Comparison of ENCODE assay signal across 22 mouse cellular contexts in the genomic region with DNA sequence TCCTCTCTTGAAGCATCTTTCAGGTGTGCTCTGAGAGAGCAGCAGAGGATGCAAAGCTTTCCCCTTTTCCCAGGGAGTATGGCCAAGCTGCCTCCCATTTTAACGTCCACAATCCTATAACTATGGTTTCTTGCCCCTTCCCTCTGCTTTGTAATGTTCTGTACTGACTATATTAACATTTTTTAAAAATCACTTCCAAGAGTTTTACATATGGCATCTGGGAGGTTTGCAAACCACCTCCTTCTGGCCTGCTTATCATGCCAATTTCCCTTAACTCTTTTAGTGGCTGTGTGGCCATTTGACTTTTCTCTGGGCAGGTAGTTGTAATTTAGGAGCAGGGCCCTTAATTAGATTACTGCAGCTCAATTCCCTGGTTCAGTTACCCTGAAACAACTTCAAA.
A peak's percentile ranks its signal among the peaks of the same experiment; 100 is the strongest.
DNase-seq lines count a peak whose midpoint lies in the region; ATAC-seq lines count a peak whose summit lies in the region.
"Had no signal": no experiment of that assay in that cellular context is flagged by ENCODE, and none has a peak within 500 bp of the region (broad histone marks: within the 10 kb centered on the region; RNA-seq: fewer than 3 reads in every experiment).

No protein-coding gene starts in this region.

- no peaks in the 10 kb centered on the region for H3K9me3 ChIP-seq in hindbrain, embryonic 15.5 days
- no peaks in the 10 kb centered on the region for H3K9me3 ChIP-seq in midbrain, embryonic 15.5 days
- H3K9me3 ChIP-seq: embryonic facial prominence, embryonic 13.5 days; heart, embryonic 15.5 days; limb, embryonic 12.5 days; liver, embryonic 12.5 days; megakaryocyte, embryonic 14.5 days had no signal

- no peak for ATAC-seq in hindbrain, embryonic 15.5 days (ENCODE audit: low FRiP score, low read depth)
- no peak for ATAC-seq in midbrain, embryonic 15.5 days (replicated peaks)
- ATAC-seq: intestine, embryonic 16.5 days; liver, embryonic 12.5 days had no signal

- no peak overlapping the region for H3K9ac ChIP-seq in hindbrain, embryonic 15.5 days
- H3K9ac ChIP-seq in midbrain, embryonic 15.5 days: no peak overlapping the region
- H3K9ac ChIP-seq: embryonic facial prominence, embryonic 13.5 days; heart, embryonic 15.5 days; limb, embryonic 12.5 days; liver, embryonic 12.5 days had no signal

- no peak overlapping the region for H3K4me3 ChIP-seq in hindbrain, embryonic 15.5 days
- H3K4me3 ChIP-seq in midbrain, embryonic 15.5 days: no peak overlapping the region
- H3K4me3 ChIP-seq: embryonic facial prominence, embryonic 13.5 days; heart, adult 2 months; heart, embryonic 15.5 days; limb, embryonic 12.5 days; liver, embryonic 12.5 days; megakaryocyte, embryonic 14.5 days had no signal

- H3K36me3 ChIP-seq in hindbrain, embryonic 15.5 days: no peaks in the 10 kb centered on the region
- H3K36me3 ChIP-seq in midbrain, embryonic 15.5 days (replicated peaks): no peaks in the 10 kb centered on the region
- H3K36me3 ChIP-seq: embryonic facial prominence, embryonic 13.5 days; heart, embryonic 15.5 days; limb, embryonic 12.5 days; liver, embryonic 12.5 days had no signal

- peak overlapping the region; percentile 82 for H3K27ac ChIP-seq in hindbrain, embryonic 15.5 days (replicated peaks)
- H3K27ac ChIP-seq in midbrain, embryonic 15.5 days: peak overlapping the region; percentile 88
- H3K27ac ChIP-seq: embryonic facial prominence, embryonic 13.5 days; heart, adult 2 months; heart, embryonic 15.5 days; limb, embryonic 12.5 days; liver, embryonic 12.5 days; stomach, postnatal 0 days had no signal

- peaks cover 28% of the 10 kb centered on the region for H3K4me1 ChIP-seq in hindbrain, embryonic 15.5 days (replicated peaks)
- peaks cover 25% of the 10 kb centered on the region for H3K4me1 ChIP-seq in midbrain, embryonic 15.5 days
- H3K4me1 ChIP-seq: heart, embryonic 15.5 days; liver, embryonic 12.5 days; megakaryocyte, embryonic 14.5 days had no signal

- H3K27me3 ChIP-seq in hindbrain, embryonic 15.5 days: no peaks in the 10 kb centered on the region
- no peaks in the 10 kb centered on the region for H3K27me3 ChIP-seq in midbrain, embryonic 15.5 days (replicated peaks)
- H3K27me3 ChIP-seq: heart, embryonic 15.5 days; limb, embryonic 12.5 days; liver, embryonic 12.5 days; megakaryocyte, embryonic 14.5 days had no signal

- H3K4me2 ChIP-seq in hindbrain, embryonic 15.5 days: no peak overlapping the region
- H3K4me2 ChIP-seq in midbrain, embryonic 15.5 days: no peak overlapping the region
- H3K4me2 ChIP-seq: embryonic facial prominence, embryonic 13.5 days; heart, embryonic 15.5 days; limb, embryonic 12.5 days; liver, embryonic 12.5 days had no signal

- WGBS in hindbrain, embryonic 15.5 days: 58% methylated on average over 1 of the region's 1 CpGs
- WGBS in midbrain, embryonic 15.5 days: 24% methylated on average over 1 of the region's 1 CpGs

- peak; percentile 1 for DNase-seq in layer of hippocampus, adult 9-11 months
- no peak for DNase-seq in layer of hippocampus, postnatal 36 days
- DNase-seq in thymus, postnatal 14 days: no peak
- no peak for DNase-seq in heart, adult 9 months (ENCODE audit: low spot score in 2 of 2)
- DNase-seq in cerebellum, adult 8-10 months: no peak
- DNase-seq: adrenal gland, adult 2 months; cerebellum, adult 9-11 months; gastrocnemius, postnatal 25 days; heart, adult 2 months; heart, postnatal 4 days; kidney, postnatal 36 days; lung, adult 2 months; right cerebral cortex, postnatal 14 days had no signal
